Mouse (Mus musculus): ENCODE data around the gene Slc51b. TPM values are rescaled to one million over a fixed set of nuclear protein-coding genes. Genes with fewer than 3 reads are reported as not detected.

The Slc51b gene
- polyA plus RNA-seq, 1 experiment from 2014 or later, result not detected

GRCm38 (mm10) chr9:65363684-65364083 lies 59.1 kb downstream of the Slc51b start:
- WGBS, result 75% methylated on average over 9 of the region's 9 CpGs
- Histone ChIP-seq H3K9me3 (ENCODE audit: control insufficient read depth, low read length) (no peaks in the 10 kb centered on the region), H3K27me3 (replicated peaks; ENCODE audit: control insufficient read depth, insufficient read depth, low read length) (no peaks in the 10 kb centered on the region), H3K4me3 (replicated peaks; ENCODE audit: low read length) (no peak overlapping the region), H3K9ac (replicated peaks; ENCODE audit: low read depth, low read length) (no peak overlapping the region), H3K4me2 (ENCODE audit: low read length) (no peak overlapping the region), H3K36me3 (ENCODE audit: control insufficient read depth, insufficient read depth) (peaks cover 19% of the 10 kb centered on the region), H3K4me1 (replicated peaks; ENCODE audit: control insufficient read depth, insufficient read depth, low read length) (no peaks in the 10 kb centered on the region), H3K27ac (ENCODE audit: low read length) (no peak overlapping the region)
- ATAC-seq, result no peak

Other genes starting within 250 kb of the Slc51b start
- gene Parp16, start 227.6 kb downstream of the Slc51b start, polyA plus RNA-seq (2015; fragmentation: Nextera tagmentation; extraction: Ambion mirVana), result 5.4 and 6.6 TPM in 2 replicates
- 0.18 and 0.20 TPM in 2 replicates for gene Cilp, start 157.8 kb downstream of the Slc51b start, polyA plus RNA-seq (2015; fragmentation: Nextera tagmentation; extraction: Ambion mirVana)
- 45.0 and 48.0 TPM in 2 replicates for gene Clpx, start 128.7 kb downstream of the Slc51b start, polyA plus RNA-seq (2015; fragmentation: Nextera tagmentation; extraction: Ambion mirVana)
- gene Pdcd7, start 76.9 kb downstream of the Slc51b start, polyA plus RNA-seq (2015; fragmentation: Nextera tagmentation; extraction: Ambion mirVana), result 8.6 and 9.6 TPM in 2 replicates
- 0.31 and 0.98 TPM in 2 replicates for gene Ubap1l, start 61.9 kb downstream of the Slc51b start, polyA plus RNA-seq (2015; fragmentation: Nextera tagmentation; extraction: Ambion mirVana)
- 0.81 and 1.2 TPM in 2 replicates for gene Kbtbd13, start 31.3 kb downstream of the Slc51b start, polyA plus RNA-seq (2015; fragmentation: Nextera tagmentation; extraction: Ambion mirVana)
- gene Rasl12, start 24.4 kb downstream of the Slc51b start, polyA plus RNA-seq (2015; fragmentation: Nextera tagmentation; extraction: Ambion mirVana), result 6.7 and 6.8 TPM in 2 replicates
- gene Mtfmt, start 12.8 kb upstream of the Slc51b start, polyA plus RNA-seq (2015; fragmentation: Nextera tagmentation; extraction: Ambion mirVana), result 22.7 and 23.5 TPM in 2 replicates
- 138 and 159 TPM in 2 replicates for gene Spg21, start 38.0 kb upstream of the Slc51b start, polyA plus RNA-seq (2015; fragmentation: Nextera tagmentation; extraction: Ambion mirVana)
- 0.24 and 0.46 TPM in 2 replicates for gene Ankdd1a, start 97.2 kb upstream of the Slc51b start, polyA plus RNA-seq (2015; fragmentation: Nextera tagmentation; extraction: Ambion mirVana)
- gene Plekho2, start 157.1 kb upstream of the Slc51b start, polyA plus RNA-seq (2015; fragmentation: Nextera tagmentation; extraction: Ambion mirVana), result 4.7 and 5.7 TPM in 2 replicates
- 8.9 and 10.2 TPM in 2 replicates for gene Pif1, start 164.2 kb upstream of the Slc51b start, polyA plus RNA-seq (2015; fragmentation: Nextera tagmentation; extraction: Ambion mirVana)
- gene Rbpms2, start 206.7 kb upstream of the Slc51b start, polyA plus RNA-seq (2015; fragmentation: Nextera tagmentation; extraction: Ambion mirVana), result 3.2 and 3.4 TPM in 2 replicates
- gene Oaz2, start 245.0 kb upstream of the Slc51b start, polyA plus RNA-seq (2015; fragmentation: Nextera tagmentation; extraction: Ambion mirVana), result 345 and 364 TPM in 2 replicates

Measured in forebrain, embryonic 16.5 days (tissue).